Mouse (Mus musculus) bone marrow macrophage, adult 2 months (primary cell): Measurements from ENCODE around the gene Olfr96. TPM values are rescaled to one million over a fixed set of nuclear protein-coding genes. Genes with fewer than 3 reads are reported as not detected.
A peak's percentile ranks its signal among the peaks of the same experiment; 100 is the strongest.
"Not testable (repeated sequence)": the region's sequence is repeated elsewhere in the genome, so short reads cannot be mapped to it uniquely, and the experiment has no call there.

Source experiments
- H3K27ac ChIP-seq: 2 replicates; pipeline ENCODE4 v1.5.1; 2012; ENCODE audit warnings: low read depth, low read length; ENCODE audit not compliant: insufficient read depth
- H3K4me1 ChIP-seq: 2 replicates; pipeline ENCODE4 v1.6.1; 2012; ENCODE audit warnings: low read length; ENCODE audit not compliant: control insufficient read depth, insufficient read depth
- H3K4me3 ChIP-seq: 2 replicates; pipeline ENCODE4 v1.5.1; 2012; ENCODE audit warnings: mild to moderate bottlenecking, low read length, moderate library complexity; ENCODE audit not compliant: insufficient read depth
- CTCF ChIP-seq: IDR thresholded peaks from 2 replicates; pipeline ENCODE4 v1.5.1; 2012; ENCODE audit warnings: low read depth, mild to moderate bottlenecking, low read length, moderate library complexity
- POLR2A ChIP-seq: IDR thresholded peaks from 2 replicates; pipeline ENCODE4 v1.6.1; 2012; ENCODE audit warnings: mild to moderate bottlenecking, low read depth, low read length, borderline replicate concordance
- polyA plus RNA-seq: library from polyadenylated mRNA; stranded (reverse); fragments of >200 nt; gene quantifications from 2 replicates; pipeline ENCODE4 v1.2.4, GENCODE M21; 2012; ENCODE audit not compliant: missing spikeins, insufficient read depth, insufficient read length

Gene Olfr96
- polyA plus RNA-seq, 1 experiment = not detected

DNA sequence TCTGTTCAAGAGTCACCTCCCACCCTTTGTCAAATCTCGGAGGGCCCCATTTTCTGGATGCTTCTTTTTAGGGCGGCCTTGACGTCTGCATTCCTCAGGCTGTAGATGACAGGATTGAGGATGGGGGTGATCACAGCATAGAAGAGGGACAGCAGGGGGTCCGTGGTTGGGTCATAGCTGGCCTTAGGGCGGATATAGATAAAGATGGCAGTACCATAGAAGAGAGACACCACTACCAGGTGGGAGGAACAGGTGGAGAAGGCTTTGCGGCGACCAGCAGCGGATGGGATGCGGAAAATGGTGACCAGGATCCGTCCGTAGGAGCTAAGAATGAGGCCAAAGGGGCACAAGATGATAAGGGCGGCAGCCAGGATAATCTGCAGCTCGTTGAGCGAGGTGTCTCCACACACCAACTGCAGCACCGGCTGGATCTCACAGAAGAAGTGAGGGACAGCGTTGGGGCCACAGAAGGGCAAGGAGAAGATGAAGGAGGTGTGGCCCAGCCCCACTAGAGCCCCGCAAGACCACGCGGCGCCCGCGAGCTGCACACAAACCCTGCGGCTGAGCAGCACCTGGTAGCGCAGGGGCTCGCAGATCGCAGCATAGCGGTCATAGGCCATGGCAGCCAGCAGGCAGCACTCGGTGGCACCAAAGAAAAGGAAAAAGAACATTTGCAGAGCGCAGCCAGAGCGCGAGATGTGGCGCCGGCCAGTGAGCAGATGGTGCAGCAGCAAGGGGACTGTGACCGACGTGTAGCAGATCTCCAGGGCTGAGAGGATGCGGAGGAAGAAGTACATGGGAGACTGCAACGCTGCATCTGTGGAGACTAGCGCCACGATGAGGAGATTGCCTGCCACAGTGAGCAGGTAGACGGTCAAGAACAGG lies 8.8 kb upstream of the Olfr96 start:
- Histone ChIP-seq H3K4me3 (no peak overlapping the region), H3K27ac (no peak overlapping the region), H3K4me1 (no peaks in the 10 kb centered on the region)
- no peak for TF ChIP-seq CTCF
- no peak for TF ChIP-seq POLR2A

DNA sequence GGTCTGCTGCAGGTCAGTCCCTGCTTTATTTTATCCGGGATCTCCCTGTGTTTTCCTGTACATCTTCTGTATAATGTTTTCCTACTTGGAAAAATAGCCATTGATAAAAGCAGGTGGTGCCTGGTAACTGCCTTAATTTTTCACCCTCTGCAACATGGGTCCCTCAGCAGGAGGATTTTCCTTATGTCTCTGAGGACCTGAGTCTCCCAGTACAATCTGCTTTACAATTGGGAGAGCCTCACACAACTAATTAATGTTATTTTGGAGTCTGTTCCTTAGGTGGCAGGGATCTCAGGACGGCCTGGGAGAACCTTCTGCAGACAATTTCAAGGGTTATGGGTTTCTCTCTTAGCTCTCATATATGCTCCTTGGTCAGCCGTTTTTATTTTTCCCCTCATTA lies 6.9 kb upstream of the Olfr96 start, which contains the start of gene Olfr95:
Gene Olfr95, minus strand, starts transcription at position 101 of the 400 bp plus-strand sequence.
- H3K4me1 ChIP-seq = no peaks in the 10 kb centered on the region
- no peak within 1 kb of the TSS for H3K27ac ChIP-seq
- no peak within 1 kb of the TSS for H3K4me3 ChIP-seq
- TF ChIP-seq CTCF = no peak
- no peak for TF ChIP-seq POLR2A

DNA sequence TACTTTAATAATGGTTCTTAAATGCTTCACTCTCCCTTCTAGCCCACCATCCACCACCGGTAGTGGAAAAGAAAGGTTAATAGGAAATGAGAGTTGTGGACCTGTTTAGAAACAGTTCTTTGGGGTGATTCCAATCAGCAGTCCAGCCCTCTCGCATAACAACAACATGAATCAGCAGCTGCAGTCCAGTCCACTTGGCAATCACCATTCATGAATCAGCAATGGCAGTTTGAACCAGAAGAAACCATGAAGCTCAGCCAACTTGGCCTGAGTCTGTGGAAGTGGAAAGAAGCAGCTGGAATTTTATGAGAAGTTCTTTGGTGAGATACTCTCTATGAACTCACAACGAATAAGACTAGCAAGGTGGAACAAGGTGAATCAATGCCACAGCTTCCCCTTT lies 1.5 kb upstream of the Olfr96 start:
- H3K27ac ChIP-seq = no peak overlapping the region
- TF ChIP-seq CTCF (no peak), POLR2A (no peak)
- H3K4me3 ChIP-seq = no peak overlapping the region
- no peaks in the 10 kb centered on the region for H3K4me1 ChIP-seq

DNA sequence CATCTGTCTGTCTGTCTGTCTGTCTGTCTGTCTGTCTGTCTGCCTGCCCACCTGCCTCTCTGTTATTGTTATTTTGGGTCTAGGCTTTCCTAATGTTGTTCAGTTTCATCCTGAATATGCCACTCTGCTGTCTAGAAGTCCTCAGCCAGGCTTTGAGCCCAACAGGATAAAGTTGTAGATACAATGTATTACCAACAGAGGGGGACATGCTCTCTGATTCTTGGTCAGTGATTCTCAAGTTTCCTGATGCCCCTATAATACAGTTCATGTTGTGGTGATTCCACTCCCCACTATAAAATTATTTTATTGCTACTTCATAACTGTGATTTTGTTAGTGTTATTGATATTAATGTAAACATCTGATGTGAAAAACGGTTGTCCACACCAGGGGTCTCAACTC lies 1.9 kb downstream of the Olfr96 start:
- H3K4me1 ChIP-seq = no peaks in the 10 kb centered on the region
- no peak overlapping the region for H3K27ac ChIP-seq
- no peak overlapping the region for H3K4me3 ChIP-seq
- TF ChIP-seq CTCF = no peak
- no peak for TF ChIP-seq POLR2A

DNA sequence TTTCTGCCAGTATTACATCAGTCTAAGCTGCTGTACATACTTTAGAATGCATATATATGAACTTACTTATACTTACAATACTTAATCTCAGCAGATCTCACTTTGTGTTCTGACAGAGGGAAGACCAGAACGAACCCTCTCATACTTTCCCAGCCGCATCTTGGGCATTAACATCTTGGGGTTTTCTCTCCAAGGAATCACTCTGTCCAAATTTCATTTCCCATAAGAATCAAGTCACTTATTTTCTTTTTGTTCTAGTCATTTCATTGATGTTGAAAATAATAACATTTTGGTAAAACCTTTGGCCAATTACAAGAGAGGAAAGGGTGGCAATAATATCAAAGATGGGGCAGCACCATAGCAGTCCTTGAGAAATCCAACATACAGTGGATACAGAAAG lies 17.3 kb downstream of the Olfr96 start, which contains the start of gene Olfr97:
Gene Olfr97, minus strand, starts transcription at position 101 of the 400 bp plus-strand sequence.
- not testable (repeated sequence) for H3K27ac ChIP-seq, H3K4me1 ChIP-seq, H3K4me3 ChIP-seq

GRCm38 (mm10) chr17:37242198-37242597 lies 22.3 kb downstream of the Olfr96 start:
- Histone ChIP-seq H3K27ac (no peak overlapping the region), H3K4me3 (no peak overlapping the region), H3K4me1 (no peaks in the 10 kb centered on the region)
- TF ChIP-seq CTCF (no peak), POLR2A (no peak)

DNA sequence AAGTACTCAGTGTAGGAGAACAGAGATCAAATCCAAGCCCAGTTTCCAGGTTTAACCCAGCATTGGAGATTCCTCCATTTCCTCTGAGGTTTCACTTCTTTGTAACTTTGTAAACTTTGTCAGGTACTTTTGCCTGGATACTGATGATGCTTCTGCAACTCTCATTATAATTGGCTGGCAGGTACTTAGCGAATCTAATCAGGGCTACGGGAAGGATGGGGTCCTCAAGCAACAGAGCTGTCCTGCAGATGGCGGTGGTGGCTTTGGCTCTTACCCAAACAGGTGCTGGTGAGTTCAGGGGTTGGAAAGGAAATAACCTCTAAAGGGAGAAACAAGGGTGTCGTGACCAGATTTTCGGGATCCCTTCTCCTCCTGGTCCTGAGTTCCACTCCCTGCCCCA lies 26.8 kb downstream of the Olfr96 start:
- H3K4me3 ChIP-seq = peak overlapping the region; percentile 38; the same call in 1 of the 2 replicates
- TF ChIP-seq POLR2A (no peak), CTCF (no peak)
- H3K4me1 ChIP-seq = no peaks in the 10 kb centered on the region
- H3K27ac ChIP-seq = no peak overlapping the region

DNA sequence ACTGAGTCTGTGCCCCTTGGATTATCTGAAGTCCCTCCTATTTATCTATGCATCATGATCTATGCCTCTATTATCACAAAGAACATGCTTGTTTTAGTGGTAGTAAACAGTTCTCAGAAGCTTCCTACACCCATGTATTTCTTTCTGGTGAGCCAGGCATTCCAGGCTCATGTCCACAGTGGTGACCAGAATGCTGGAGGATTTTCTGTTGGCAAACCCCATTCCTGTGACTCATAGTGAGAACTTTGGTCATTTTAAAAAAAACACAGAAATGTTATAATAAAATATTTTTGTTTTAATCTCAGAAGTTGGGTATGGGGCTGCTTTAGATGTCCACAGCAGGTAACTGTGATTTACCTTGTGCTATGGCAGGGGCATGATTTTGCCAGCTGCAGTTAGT lies 29.5 kb downstream of the Olfr96 start:
- H3K4me1 ChIP-seq = no peaks in the 10 kb centered on the region
- no peak overlapping the region for H3K4me3 ChIP-seq
- TF ChIP-seq CTCF = no peak
- no peak overlapping the region for H3K27ac ChIP-seq

- Histone ChIP-seq H3K4me1 (no peaks in the 10 kb centered on the region), H3K27ac (no peak overlapping the region)
- TF ChIP-seq CTCF (no peak), POLR2A (no peak)
Observed at GRCm38 (mm10) chr17:37250544-37250943, 30.6 kb downstream of the Olfr96 start.

DNA sequence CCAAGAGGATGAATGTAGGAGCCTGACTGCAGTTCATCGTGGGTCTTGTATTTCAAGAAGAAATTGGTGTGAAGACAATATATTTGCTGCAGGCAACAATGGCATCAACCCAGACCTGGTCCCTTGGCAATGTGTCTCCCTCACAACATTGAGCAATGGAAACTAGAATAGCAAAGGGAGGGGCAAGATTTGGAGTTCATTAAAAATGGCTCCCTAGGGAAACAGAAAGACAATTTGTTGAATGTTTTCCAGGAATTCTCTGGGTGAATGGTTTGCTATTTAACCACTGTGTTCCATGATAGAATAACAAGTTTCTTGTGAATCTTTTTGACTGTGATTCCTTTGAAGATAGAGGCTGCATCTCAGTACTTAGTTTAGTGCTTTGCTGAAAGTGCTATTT lies 43.7 kb downstream of the Olfr96 start, which contains the start of gene Olfr98:
Gene Olfr98, minus strand, starts transcription at position 124 of the 400 bp plus-strand sequence.
- H3K4me1 ChIP-seq = no peaks in the 10 kb centered on the region
- H3K4me3 ChIP-seq = no peak within 1 kb of the TSS
- TF ChIP-seq CTCF (no peak), POLR2A (no peak)
- no peak within 1 kb of the TSS for H3K27ac ChIP-seq

More at GRCm38 (mm10) chr17:37250544-37250943, 30.6 kb downstream of the Olfr96 start:
- H3K4me3 ChIP-seq = no peak overlapping the region
